Mouse (Mus musculus): ENCODE measurements around the gene Pdpn.
A peak's percentile ranks its signal among the peaks of the same experiment; 100 is the strongest.
"Not testable (repeated sequence)": the region's sequence is repeated elsewhere in the genome, so short reads cannot be mapped to it uniquely, and the experiment has no call there.

The Pdpn gene

DNA sequence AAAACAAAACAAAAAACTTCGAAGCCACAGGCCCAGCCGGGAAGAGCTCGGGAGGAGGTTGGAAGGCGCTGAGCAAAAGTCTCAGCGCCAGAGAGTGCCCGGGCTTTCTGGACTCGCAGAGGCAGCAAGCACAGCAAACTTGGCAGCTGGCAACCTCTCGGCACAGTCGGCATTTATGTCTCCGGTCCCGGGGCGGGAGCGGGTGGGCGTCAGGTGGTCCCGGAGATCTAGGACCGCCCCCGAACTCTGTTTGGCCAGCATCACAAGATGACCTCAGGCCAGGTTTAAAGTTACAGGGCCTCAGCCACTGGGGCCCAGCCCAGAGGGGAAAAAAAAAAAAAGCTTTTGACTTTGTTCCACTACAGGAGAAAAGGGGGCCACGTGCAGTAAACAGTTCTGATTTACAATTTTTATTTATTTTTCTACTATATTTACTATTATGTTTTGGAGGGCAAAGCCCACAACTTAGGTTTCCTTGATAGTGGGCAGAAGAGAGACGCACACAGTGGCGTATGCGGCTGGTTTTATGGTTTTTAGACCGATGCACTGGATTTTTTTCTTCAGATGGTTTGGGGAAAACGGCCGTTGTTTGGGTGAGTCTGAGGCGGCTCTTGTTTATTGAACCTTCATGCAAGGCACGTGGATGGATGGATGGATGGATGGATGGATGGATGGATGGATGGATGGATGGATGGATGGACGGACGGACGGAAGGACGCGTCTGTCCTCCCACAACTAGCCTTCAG lies at the start of gene Pdpn:
Gene Pdpn, minus strand, starts transcription at position 240 of the 746 bp plus-strand sequence.
- DNase-seq: peak; percentile 26

DNA sequence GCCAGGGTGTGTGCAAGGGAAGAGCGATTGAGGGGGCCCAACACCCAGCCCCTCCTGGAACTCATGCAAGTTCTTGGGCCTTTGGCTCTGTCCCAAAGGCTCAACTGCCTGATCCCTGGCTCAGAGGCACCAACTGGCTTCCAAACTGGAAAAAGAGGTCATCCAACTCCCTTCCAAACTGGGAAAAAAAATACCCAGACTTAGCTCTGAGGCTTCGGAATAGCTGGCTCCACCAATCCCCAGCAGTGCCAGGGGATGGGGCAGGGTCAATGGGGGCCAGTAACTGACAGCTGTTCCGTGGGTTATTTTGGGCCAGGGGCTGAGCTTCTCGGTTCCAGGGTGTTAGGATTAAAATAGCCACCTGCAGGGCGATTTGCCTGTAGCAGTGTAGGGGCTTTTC lies 49.3 kb upstream of the Pdpn start:
- no peak for DNase-seq

DNA sequence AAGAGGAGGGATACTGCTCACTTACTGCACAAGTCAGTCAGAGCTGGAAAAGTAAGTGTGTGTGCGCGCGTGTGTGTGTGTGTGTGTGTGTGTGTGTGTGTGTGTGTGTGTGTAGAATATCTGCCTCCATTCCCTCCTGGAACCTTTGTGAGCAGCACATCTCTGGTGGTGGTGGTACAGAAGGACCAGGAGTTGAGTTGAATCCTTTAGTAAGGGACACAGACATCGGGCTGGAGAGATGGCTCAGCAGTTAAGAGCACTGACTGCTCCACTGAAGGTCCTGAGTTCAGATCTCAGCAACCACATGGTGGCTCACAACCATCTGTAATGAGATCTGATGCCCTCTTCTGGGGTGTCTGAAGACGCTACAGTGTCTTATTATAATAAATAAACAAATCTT lies 46.1 kb upstream of the Pdpn start:
- not testable (repeated sequence) for DNase-seq

DNA sequence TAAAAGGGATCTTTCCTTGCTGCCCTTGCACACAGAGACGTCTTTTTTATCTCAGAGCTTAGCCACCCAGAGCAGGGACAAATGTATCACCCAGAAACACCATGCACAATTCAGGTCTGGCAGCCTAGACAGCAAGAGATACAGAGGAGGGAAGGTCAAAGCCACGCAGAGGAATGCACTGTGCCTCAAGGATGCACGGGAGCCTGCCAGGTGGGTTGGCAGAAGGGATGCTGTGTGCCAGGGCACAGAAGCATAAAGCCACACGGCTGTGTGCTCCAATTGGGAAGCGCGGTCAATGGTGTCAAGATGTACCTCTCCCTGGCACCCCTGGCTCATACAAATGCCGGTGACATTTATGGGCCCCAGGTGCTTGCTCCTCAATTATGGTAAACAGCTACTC lies 42.1 kb upstream of the Pdpn start:
- DNase-seq: no peak

DNA sequence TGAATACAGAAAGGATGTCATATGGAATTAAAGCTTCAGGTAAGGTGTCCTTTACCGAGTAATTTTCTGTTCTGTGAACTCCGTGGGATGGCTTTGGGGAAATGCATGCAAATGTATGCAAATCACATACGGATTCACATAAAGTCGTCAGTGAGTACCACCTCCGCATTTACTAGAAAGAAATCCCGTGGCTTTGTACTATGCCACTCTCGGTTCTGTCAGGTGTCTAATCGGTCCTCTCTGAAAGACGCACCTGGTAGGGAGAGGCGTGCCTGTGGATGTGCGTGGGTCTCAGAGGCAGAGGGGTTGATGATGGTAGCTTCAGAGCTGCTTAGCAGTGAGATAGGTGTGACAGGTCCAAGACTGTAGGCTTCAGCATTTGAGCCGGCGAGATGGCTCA lies 40.4 kb upstream of the Pdpn start:
- no peak for DNase-seq

DNA sequence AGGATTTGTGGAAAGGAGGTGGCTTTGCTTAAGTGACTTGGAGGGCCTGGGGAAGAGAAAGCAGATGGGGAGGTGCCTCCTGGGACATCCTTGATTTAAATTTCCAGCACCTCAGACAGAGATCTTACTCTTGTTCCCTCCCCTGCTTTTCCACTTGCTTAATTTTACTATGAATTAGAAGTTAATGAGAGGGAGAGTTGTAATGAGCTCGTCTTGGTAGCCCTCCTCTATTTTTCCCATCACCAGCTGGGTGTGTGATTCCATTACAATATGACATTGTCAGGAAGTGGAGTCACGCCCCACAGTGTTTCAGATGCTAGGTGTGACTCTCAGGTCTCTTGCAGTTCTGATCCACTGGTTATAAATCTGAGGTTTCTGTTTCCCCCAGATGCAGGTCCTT lies 36.7 kb upstream of the Pdpn start:
- DNase-seq: no peak

DNA sequence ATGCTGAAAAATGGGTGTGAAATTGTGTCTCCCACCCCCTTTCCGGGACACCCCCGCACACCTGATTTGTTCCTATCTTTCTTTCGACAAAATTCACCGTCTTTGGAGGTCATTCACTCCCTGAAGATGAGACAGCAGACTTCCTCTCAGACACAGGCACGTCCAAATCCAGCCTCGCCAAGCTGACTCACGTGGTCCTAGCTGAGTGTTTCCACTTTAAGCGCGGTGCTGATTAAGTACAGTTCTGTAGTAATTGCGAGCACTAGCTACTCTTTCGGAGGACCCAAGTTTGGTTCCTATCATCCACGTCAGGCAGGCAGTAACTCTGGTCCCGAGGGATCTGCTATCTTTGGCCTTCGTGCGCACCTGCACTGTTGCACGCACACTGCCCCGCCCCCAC lies 35.6 kb upstream of the Pdpn start:
- no peak for DNase-seq

DNA sequence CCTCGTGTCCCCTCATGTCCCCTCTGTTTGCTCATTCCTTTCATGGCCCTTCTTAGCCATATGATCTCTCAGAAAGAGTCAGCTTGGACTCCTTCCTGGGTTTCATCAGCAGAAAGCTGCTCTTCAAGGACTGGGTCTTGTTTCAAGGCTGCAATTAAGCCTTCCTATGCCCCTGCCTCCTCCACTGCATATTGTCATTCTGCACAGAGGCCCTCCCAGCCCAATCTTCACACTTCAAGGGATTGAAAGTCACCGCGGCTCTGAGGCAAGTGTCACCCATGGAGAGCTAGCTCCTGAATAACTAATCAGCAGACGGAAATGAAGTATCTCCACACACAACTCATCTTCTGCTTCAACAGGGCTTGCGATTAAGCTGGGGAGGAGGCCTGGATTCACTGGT lies 34.8 kb upstream of the Pdpn start:
- DNase-seq: no peak

DNA sequence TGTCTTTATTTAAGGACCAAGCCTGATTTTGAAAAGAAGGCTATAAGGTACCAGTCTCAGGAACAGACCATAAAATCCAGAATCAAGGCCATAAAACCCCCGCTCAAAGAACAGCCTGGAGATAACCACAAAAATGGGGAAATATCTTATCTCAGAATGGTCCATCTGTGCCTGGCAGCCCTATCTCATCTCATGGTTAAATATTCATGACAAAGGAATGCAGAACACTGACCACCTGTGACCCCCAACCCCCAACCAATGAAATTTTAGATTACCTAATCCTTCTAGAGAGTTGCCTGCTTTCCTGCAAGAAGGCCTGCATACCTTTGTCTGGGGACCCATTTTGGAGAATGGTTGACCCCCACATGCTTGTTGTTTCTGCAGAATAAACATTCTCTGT lies 32.4 kb upstream of the Pdpn start:
- no peak for DNase-seq

DNA sequence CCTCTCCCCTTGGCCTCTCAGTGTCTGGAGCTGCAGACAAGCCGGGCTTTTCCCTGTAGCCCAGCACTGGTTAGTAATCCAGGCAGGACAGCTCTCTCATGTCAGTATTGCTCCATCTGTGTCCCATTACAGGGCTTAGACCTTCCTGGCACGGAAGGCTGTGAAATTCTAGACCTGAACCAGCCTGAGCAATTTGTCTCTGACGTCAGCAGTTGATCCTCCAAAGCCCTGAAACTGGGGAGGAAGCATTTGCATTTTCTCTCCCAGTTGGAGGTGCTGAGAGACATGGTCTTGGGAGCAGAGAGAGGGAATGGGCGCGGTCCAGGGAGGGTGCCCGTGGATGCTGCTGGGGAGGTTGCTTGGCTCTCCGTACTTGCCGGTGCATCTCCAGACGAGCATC lies 31.2 kb upstream of the Pdpn start:
- DNase-seq: no peak

DNA sequence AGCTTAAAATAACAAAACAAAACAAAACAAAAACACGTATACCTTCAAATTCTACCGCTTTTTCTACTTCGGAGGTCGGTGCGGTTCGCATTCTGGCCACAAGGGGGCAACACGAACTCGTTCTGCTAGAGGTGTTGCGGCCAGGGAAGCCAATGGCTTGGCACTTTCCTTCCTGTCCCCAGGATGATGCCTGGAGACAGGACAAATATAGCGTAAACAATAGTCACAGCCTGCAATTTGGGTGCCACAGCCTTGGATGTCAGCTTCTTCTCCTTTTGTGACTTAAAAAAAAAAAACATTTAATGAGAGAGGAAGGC lies 26.2 kb upstream of the Pdpn start:
- peak; percentile 38 for DNase-seq

DNA sequence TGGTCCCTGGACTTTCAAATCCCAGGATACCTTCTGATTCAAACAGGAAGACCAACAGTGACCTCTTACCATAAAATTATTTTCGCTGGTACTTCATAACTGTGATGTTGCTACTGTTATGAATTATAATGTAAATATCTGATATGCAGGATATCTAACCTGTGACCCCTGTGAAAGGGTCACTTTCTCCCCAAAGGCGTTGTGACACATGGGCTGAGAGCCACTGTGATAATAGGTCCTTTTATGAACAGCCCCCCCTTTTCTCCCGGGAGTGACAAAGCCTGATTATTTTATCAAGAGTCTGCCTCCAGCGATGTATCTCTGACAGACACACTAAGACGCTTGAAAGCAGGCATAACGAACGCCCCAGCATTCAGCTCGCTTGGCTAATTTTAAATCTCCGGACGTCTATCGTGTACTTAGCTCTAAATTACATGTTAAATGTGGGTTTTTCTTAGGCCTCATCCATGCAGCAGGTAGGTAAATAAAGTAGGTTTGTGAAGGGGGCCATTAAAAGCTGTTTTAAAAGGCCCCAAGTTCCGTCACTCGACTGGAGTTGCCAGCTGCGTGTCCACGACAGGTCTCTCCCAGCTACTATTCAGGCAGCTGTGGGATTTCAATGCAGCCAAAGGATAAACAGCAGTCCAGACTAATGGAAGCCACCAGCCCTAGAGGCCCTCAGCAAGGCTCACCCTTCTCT lies 25.7 kb upstream of the Pdpn start:
- no peak for DNase-seq

DNA sequence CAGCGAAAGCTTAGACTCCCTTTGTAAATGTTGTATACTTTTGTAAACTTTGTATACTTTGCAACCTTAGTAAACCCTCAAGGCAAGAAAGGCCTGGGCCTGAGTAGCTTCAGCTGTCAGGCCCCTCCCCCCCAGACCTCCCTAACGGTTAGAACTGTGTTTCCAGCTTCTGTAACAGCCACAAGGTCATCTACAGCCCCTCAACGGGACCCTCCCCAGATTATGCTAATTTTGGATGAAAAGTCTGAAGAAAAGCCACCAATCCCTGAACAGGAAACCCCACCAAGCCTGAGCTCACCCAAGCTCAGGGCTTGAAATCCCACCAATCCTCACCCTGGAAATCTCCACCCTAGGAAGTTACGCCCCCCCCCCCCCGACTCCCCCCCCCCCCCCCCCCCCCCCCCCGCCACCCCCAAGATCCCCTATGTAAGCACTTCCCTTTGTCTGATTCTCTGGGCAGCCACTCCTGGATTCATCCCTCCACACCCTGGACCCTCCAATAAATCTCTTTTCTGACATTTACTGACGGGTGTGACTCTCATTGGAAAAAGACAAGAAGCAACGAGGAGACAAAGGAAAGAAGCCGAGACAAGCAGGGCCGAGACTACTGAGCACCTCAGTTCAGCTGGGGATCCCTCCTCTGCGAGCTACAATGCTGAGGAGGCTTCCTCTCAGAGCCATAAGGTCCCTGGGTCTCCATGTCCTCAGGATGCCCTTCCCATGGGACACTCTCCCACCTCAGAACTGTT lies 25.0 kb upstream of the Pdpn start:
- no peak for DNase-seq

DNA sequence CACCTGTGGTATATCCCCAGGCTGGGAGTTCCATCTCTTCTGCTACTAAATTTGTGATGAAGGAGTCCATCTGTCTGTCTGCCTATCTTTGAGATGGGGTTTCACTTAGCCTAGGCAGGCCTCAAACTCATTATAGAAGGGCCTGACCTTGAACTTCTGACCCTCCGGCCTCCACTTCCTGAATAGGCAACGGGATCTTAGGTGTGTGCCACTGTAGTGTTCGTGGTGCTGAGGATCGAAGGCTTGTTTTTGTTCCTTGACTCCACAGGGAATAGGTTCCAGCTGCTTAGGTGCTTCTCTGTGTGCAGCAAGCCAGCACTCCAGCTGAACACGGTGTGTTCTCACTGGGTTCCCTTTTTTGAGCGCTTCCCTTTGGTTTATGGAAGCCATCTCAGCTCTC lies 13.9 kb upstream of the Pdpn start:
- DNase-seq: no peak

DNA sequence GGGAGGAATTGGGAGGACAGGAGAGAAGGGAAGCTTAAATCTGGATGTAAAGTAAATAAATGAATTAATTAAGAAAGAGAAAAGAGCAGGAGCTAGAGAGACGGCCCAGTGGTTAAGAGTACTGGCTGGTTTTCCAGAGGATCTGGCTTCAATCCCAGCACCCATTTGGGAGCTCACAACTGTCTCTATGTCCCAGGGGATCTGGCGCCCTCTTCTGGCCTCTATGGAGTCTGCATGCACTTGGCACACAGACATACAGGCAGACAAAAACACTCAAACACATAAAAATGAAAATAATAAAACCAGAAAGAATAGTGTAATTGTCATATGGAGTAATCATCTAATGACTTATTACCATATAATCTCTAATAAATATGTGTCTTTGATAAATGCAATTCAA lies 12.0 kb upstream of the Pdpn start:
- no peak for DNase-seq

DNA sequence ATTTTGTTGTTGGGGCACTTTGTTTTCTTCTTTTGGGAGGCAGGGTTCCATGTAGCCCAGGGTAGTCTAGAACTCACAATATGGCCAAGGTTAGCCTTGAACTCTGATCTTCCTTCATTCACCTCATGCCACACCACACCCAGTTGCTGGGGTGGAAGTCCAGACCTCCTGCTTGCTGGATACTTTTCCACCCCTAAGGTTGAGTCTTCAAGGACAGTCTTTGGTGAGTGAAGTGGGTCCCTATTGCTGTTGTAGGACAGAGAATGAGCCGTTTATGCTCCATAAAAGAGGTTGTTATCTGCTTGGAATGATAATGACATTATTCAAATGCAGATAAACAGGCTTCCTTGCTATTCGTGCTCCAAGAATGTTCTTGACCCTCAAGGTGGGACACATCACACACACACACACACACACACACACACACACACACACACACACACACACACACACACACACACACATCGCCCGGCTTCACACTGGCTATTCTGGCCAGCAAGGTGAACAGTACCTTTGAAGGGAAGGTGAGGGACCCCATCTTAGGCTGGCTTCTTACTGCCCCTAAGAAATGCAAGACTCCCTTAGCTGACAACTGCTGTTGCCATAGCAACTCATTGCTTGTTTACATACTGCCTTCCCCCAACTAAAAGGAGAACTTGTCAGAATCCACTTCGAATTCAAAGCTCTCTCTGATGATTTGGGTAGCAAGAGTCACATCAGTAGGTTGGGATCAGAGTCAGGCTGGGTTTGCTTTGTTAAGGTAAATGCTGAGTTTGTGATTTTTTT lies 6.8 kb upstream of the Pdpn start:
- DNase-seq: no peak

DNA sequence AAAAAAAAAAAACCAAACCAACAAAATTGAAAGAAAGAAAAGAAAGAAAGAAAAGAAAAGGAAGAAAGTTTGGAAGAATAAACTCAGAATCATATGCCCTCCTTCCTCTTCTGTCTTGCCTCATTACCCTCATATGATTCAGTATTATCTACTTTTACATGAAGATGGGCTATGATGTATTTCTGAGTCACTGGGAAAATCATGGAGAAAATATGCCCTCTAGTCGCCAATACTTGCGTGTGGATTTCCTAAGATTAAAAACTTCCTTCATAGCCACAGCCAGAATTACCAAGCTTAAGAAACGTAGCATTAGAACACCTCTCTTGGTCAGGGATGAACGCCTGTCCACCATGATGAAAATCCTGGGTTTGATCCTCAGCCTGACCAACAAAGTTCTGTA lies 5.7 kb upstream of the Pdpn start:
- no peak for DNase-seq

DNA sequence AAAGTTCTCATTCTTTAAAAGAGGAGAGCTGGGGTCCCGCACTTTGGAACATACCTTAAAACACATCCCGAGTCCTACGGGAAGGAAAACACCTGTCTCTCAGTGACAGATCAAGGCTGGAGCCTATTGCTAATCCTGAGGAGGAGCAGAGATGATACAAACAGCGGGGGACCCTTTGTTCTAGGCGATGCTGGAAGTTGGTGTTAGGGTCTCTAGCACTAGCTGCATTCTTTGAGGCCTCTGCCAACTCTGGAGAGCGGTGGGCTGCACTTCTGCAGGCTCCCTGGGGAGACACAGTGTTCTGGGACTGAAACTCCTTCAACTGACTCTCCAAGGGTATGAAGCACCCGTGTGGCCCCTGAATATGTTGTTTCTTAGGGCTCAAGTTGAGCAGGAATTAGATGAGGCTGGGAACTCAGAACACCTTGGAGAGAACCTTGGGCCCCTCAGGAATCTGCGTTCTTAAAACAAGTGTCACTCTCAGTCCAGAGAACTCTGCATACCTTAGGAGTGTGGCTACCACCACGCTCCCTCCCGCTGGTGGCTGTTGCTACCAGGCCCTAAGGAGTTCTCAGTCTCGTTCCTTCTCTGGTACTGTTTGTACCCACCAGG lies 3.0 kb upstream of the Pdpn start:
- DNase-seq: no peak

DNA sequence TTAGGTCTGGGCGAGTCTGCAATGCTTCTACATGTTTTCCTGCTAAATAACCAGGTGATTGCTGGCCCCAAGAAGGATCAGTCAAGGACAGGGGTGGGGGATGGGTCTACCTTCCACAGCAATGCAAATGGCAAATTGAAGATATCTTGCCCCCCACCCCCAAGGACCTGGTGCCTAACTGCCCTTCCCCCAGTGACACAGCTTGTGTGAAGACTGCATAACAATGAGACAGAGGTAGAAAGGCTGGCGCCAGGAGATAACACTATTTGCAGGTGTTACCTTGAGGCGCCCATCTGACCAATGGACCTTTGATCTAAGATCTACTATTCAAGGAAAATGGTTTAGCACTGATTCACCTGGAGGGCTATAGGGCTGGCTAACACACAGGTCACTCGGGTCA lies 2.5 kb upstream of the Pdpn start:
- no peak for DNase-seq

DNA sequence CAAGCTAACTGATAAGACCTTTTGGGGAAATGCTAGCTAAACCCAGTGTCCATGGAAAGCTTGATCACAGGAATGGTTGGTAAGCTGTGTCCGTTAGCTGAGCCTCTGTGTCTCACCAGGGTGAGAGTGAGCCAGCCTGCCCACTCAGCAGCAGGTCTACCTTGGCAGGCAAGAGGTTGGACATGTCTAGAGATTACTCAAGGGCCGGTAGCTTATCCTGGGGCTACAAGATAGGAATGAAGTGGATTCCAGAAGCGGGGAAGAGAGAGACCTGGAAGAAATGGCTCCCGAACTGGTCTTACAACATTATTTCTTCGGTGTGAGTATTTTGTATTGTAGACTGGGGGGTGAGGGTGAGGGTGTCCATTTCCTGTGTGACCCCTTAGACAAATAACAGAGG lies 1.7 kb upstream of the Pdpn start:
- no peak for DNase-seq

DNA sequence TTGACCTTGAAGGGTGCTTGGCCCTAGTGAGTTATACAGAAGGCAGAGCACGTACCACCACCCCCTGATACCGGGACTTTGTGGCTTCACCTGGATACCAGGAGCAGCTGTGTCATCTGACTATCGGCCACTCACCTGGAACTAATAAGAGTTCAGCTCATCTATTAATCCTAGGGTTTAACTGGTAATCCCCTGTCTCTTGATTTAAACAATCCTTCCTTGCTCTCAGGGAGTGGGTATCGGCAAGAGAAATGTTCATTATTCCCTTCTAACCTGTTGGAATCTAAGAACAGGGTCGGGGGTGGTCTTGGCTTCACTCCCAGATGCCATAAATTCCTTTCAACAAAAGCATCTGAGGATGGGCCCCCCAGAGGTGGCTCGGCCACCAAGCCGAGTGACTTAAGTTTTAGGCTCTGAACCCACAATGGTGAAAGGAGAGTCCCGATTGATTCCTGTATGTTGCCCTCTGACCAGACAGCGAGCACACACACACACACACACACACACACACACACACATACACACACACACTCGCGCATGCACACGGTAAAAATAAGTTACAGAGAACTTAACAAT lies 837 bp upstream of the Pdpn start:
- DNase-seq: no peak

DNA sequence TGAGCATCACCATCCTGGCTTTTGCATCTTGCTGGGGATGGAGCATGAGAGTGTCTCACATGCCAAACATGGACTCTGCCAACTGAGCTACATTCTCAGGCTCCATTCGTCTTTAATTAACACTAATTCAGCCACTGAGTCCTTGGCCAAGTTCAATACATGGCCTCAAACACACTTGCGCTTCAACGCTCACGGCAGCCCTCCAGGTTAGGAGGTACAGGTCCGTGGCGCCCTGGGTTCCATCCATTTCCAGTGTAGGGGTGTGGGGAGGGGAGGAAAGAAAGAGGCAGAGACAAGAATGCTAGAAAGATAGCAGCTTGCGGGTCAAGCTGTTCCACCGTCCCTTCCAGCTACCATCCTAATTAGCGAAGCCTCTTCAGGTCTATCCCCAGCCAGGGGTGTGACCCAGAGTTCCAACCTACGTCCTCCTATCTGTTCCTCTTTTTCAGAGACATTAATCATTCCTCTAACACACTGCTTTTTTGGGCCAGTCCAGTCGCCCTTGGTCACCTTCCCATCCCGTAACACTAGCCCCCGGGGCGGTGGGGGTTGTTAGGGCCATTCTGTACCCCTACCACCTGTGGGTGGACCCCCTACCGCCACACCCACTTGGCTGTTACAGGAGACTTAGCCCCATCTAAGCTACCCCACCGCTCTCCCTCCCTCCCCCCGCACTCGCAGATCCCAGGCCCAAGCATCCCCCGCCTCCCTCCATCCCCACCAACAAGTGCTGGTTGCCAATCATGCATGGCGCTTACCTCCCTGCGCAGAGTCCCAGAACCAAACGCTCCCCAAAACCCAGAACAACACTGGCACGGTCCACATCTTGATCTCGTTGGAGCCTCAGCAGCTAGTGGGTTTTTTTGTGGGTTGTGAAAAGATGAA lies 691 bp downstream of the Pdpn start:
- DNase-seq: no peak

Data from layer of hippocampus, adult 9-11 months (tissue).